Mouse (Mus musculus) heart, embryonic 16.5 days (tissue): Measurements from ENCODE around the gene Nek8. TPM values are rescaled to one million over a fixed set of nuclear protein-coding genes. Genes with fewer than 3 reads are reported as not detected.

Experiments
- ATAC-seq: fragments of 200-750 bp; cut with Nextera tagmentation; replicated peaks from 2 replicates; pipeline ENCODE4 v1.8.0; 2017; ENCODE audit warnings: moderate number of reproducible peaks; ENCODE audit not compliant: insufficient read depth, low FRiP score; ENCODE audit errors: extremely low read depth
- H3K27ac ChIP-seq: fragments of 300-500 bp; sonication (generic); 2 replicates; pipeline ENCODE4 v1.5.1; 2014; ENCODE audit warnings: mild to moderate bottlenecking, low read length, control low read depth, moderate library complexity
- H3K27me3 ChIP-seq: fragments of 300-500 bp; sonication (generic); 2 replicates; pipeline ENCODE4 v1.6.1; 2014; ENCODE audit warnings: low read length, mixed read lengths; ENCODE audit not compliant: control insufficient read depth, insufficient read depth
- H3K36me3 ChIP-seq: fragments of 300-500 bp; sonication (generic); 2 replicates; pipeline ENCODE4 v1.6.1; 2014; ENCODE audit not compliant: control insufficient read depth, insufficient read depth
- H3K4me1 ChIP-seq: fragments of 300-500 bp; sonication (generic); 2 replicates; pipeline ENCODE4 v1.6.1; 2014; ENCODE audit warnings: low read length, mixed read lengths; ENCODE audit not compliant: control insufficient read depth, insufficient read depth
- H3K4me2 ChIP-seq: fragments of 300-500 bp; sonication (generic); 2 replicates; pipeline ENCODE4 v1.6.1; 2014; ENCODE audit warnings: low read depth, mild to moderate bottlenecking, control low read depth, low read length
- H3K4me3 ChIP-seq: fragments of 300-500 bp; sonication (generic); 2 replicates; pipeline ENCODE4 v1.5.1; 2014; ENCODE audit warnings: mild to moderate bottlenecking, control low read depth, low read length
- H3K9ac ChIP-seq: fragments of 300-500 bp; sonication (generic); 2 replicates; pipeline ENCODE4 v1.6.1; 2014; ENCODE audit warnings: low read length, control low read depth
- H3K9me3 ChIP-seq: fragments of 300-500 bp; sonication (generic); replicated peaks from 2 replicates; pipeline ENCODE4 v1.6.1; 2016; ENCODE audit warnings: low read length; ENCODE audit not compliant: control insufficient read depth
- WGBS: fragments of 180-500 bp; shearing (Covaris S2); extraction: QIAGEN DNeasy Blood & Tissue Kit; methylation state at CpG from one replicate; pipeline ENCODE4 v1.1.7; 2014; 5-methylcytosine and 5-hydroxymethylcytosine counted together
- polyA plus RNA-seq: library from polyadenylated mRNA; unstranded; fragments of >200 nt; fragmentation: Nextera tagmentation; extraction: Ambion mirVana; gene quantifications from 2 replicates; pipeline ENCODE4 v1.2.1, GENCODE M21; 2015

Gene Nek8
- polyA plus RNA-seq, 1 experiment from 2014 or later, result 17.7 TPM

GRCm38 (mm10) chr11:78126739-78127138 lies 49.7 kb downstream of the Nek8 start:
- no peak overlapping the region for H3K4me3 ChIP-seq
- no peak for ATAC-seq
- H3K4me2 ChIP-seq, result no peak overlapping the region
- H3K9ac ChIP-seq, result no peak overlapping the region
- H3K27me3 ChIP-seq, result no peaks in the 10 kb centered on the region
- no peaks in the 10 kb centered on the region for H3K9me3 ChIP-seq
- WGBS, result 69% methylated on average over 4 of the region's 4 CpGs
- H3K36me3 ChIP-seq, result no peaks in the 10 kb centered on the region
- peaks cover 10% of the 10 kb centered on the region; the same call in 1 of the 2 replicates for H3K4me1 ChIP-seq
- no peak overlapping the region for H3K27ac ChIP-seq

GRCm38 (mm10) chr11:78125691-78126090 lies 50.8 kb downstream of the Nek8 start:
- H3K4me2 ChIP-seq, result no peak overlapping the region
- no peak overlapping the region for H3K9ac ChIP-seq
- no peaks in the 10 kb centered on the region for H3K9me3 ChIP-seq
- no peaks in the 10 kb centered on the region for H3K27me3 ChIP-seq
- no peak for ATAC-seq
- no peak overlapping the region for H3K27ac ChIP-seq
- no peaks in the 10 kb centered on the region for H3K36me3 ChIP-seq
- 68% methylated on average over 6 of the region's 6 CpGs for WGBS
- no peak overlapping the region for H3K4me3 ChIP-seq
- H3K4me1 ChIP-seq, result peaks cover 17% of the 10 kb centered on the region

- H3K4me3 ChIP-seq, result no peak overlapping the region
- no peak overlapping the region for H3K27ac ChIP-seq
- ATAC-seq, result no peak
- H3K27me3 ChIP-seq, result no peaks in the 10 kb centered on the region
- no peaks in the 10 kb centered on the region for H3K9me3 ChIP-seq
- peaks cover 18% of the 10 kb centered on the region for H3K4me1 ChIP-seq
- no peaks in the 10 kb centered on the region for H3K36me3 ChIP-seq
- no peak overlapping the region for H3K4me2 ChIP-seq
- H3K9ac ChIP-seq, result no peak overlapping the region
Observed at GRCm38 (mm10) chr11:78123782-78124181, 52.7 kb downstream of the Nek8 start.

GRCm38 (mm10) chr11:78122815-78123214 lies 53.7 kb downstream of the Nek8 start:
- no peak overlapping the region for H3K27ac ChIP-seq

GRCm38 (mm10) chr11:78121176-78121575 lies 55.3 kb downstream of the Nek8 start:
- Histone ChIP-seq H3K27me3 (no peaks in the 10 kb centered on the region), H3K4me3 (no peak overlapping the region), H3K36me3 (no peaks in the 10 kb centered on the region), H3K4me2 (no peak overlapping the region), H3K9ac (no peak overlapping the region), H3K27ac (no peak overlapping the region), H3K9me3 (no peaks in the 10 kb centered on the region), H3K4me1 (peaks cover 28% of the 10 kb centered on the region)
- no peak for ATAC-seq
- WGBS, result 54% methylated on average over 5 of the region's 5 CpGs

More at GRCm38 (mm10) chr11:78122815-78123214, 53.7 kb downstream of the Nek8 start:
- Histone ChIP-seq H3K36me3 (no peaks in the 10 kb centered on the region), H3K9ac (no peak overlapping the region), H3K9me3 (no peaks in the 10 kb centered on the region), H3K27me3 (no peaks in the 10 kb centered on the region), H3K4me3 (no peak overlapping the region), H3K4me2 (no peak overlapping the region), H3K4me1 (peaks cover 20% of the 10 kb centered on the region)
- WGBS, result 72% methylated on average over 4 of the region's 4 CpGs
- ATAC-seq, result no peak

GRCm38 (mm10) chr11:78119898-78120297 lies 56.6 kb downstream of the Nek8 start:
- Histone ChIP-seq H3K4me1 (peaks cover 34% of the 10 kb centered on the region), H3K27me3 (no peaks in the 10 kb centered on the region), H3K4me2 (no peak overlapping the region), H3K36me3 (no peaks in the 10 kb centered on the region), H3K9me3 (no peaks in the 10 kb centered on the region), H3K27ac (no peak overlapping the region), H3K9ac (no peak overlapping the region), H3K4me3 (no peak overlapping the region)
- no peak for ATAC-seq
- WGBS, result 51% methylated on average over 8 of the region's 8 CpGs

GRCm38 (mm10) chr11:78118467-78118866 lies 58.0 kb downstream of the Nek8 start:
- Histone ChIP-seq H3K36me3 (no peaks in the 10 kb centered on the region), H3K27me3 (no peaks in the 10 kb centered on the region), H3K4me3 (no peak overlapping the region), H3K9me3 (no peaks in the 10 kb centered on the region), H3K4me1 (peaks cover 41% of the 10 kb centered on the region), H3K27ac (no peak overlapping the region), H3K9ac (no peak overlapping the region), H3K4me2 (no peak overlapping the region)
- ATAC-seq, result no peak

- no peaks in the 10 kb centered on the region for H3K36me3 ChIP-seq
- H3K4me1 ChIP-seq, result peaks cover 39% of the 10 kb centered on the region
- no peaks in the 10 kb centered on the region for H3K9me3 ChIP-seq
- H3K4me2 ChIP-seq, result peak overlapping the region; percentile 91
- 21% methylated on average over 5 of the region's 5 CpGs for WGBS
- H3K9ac ChIP-seq, result peak overlapping the region; percentile 83
- H3K4me3 ChIP-seq, result peak overlapping the region; percentile 89
- no peak for ATAC-seq
- no peaks in the 10 kb centered on the region for H3K27me3 ChIP-seq
- H3K27ac ChIP-seq, result peak overlapping the region; percentile 81
Observed at GRCm38 (mm10) chr11:78116146-78116410, 60.4 kb downstream of the Nek8 start.
